Mouse (Mus musculus) heart, postnatal 10 days (tissue): ENCODE results near the gene Ephb2. TPM values are rescaled to one million over a fixed set of nuclear protein-coding genes. Genes with fewer than 3 reads are reported as not detected.
A peak's percentile ranks its signal among the peaks of the same experiment; 100 is the strongest.

Experiments
- DNase-seq, 2 experiments: peaks; one replicate each; pipeline ENCODE4 v3.0.0; 2021
- intact Hi-C: fragments of 180-260 bp; cut with DNase I; formaldehyde crosslinking; loops from one replicate; pipeline ENCODE4 v1.15.1; 2025
- microRNA-seq, 2 experiments: library from miRNA; unstranded; fragments of <30 nt; microRNA quantifications; one replicate each; pipeline ENCODE4 v1.2.0; 2022
- total RNA-seq, 2 experiments: library from RNA; stranded (reverse); gene quantifications; 2 replicates each; pipeline ENCODE4 v1.2.3; 2021

Gene Ephb2
- total RNA-seq, 2 experiments from 2014 or later, result 1.3 to 1.4 TPM

DNA sequence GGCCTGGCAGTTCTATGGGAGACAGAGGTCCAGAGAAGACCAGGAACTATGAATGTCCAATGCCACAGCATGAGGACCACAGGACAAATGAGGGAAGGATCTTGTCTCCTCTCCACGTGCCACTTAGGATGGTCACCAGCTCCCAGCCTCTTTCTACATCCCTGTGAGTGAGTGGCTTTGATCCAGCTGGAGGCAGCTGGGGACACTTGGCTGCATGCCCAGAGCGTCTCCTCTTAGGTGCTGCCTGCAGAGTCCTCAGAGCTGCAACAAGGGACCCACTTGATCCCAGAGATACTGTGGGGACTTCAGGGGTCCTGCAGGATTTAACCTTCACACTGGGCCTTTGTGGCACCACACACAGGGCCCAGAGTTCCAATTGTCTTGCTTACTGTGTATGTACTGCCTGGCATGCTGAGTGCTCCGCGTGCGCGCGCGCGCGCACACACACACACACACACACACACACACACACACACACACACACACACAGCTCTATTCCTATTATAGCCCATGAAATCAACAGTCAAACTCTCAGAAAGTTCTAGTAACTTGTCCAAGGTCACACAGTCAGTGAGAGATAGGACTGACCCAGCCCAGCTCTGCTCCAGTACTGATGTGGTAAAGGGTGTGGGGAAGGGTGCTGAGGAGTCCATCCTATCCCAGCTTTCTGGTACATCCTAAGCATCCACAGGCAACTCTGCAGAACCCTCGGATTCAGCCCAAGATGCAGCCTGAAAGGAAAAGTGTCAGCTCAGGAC lies 204.4 kb downstream of the Ephb2 start:
- peak; percentile 77 to 81 for DNase-seq
- intact Hi-C loops, result no loop called here

DNA sequence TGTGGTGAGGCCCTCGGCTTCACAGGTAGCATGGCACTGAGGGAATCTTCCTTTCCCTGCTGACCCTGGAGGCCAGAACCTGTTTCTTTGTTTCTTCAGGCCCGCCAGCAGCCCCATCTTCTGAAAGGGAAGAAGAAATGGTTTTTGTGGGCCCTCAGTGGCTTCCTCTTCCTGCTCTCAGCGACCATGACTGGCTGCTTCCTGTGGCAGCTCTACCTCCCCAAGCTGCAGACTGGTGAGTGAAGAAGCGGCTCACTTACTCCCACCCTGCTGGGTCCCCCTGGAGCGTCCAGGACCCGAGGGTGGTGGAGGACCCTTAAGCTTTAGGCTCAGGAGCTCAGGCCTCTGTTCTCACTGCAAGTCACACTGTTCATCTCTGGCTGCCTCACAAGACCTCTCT lies 209.2 kb downstream of the Ephb2 start:
- no peak for DNase-seq
- intact Hi-C loops, result loop anchor here (10.0 kb wide), 1 partner anchor 372 kb away; no protein-coding TSS in a partner anchor

DNA sequence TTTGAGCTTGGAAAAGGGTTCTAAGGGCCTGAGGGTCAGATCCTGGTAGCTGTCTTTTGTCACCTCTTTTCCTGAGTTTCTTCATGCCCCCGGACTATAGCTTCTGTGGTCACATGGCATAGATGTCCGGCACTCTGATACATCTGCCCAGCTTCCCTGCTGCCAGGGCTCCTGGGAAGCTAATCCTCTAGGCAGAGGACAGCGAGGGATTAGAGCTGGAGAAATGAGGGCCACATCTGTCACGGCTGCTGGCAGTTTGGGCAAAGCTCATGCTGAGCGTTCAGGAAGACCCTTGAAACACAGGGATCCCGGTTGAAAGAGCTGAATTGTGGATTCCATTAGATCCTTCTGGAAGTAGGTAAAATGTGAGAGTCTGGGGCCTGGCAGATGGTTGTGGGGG lies 213.4 kb downstream of the Ephb2 start, which contains the start of gene Lactbl1:
Gene Lactbl1 (plus strand): TSS at position 234 of the 400 bp plus-strand sequence.
- intact Hi-C loops, result loop anchor here (1.0 to 10.0 kb wide), 3 partner anchors 168 to 368 kb away; no protein-coding TSS in a partner anchor
- DNase-seq, result no peak

DNA sequence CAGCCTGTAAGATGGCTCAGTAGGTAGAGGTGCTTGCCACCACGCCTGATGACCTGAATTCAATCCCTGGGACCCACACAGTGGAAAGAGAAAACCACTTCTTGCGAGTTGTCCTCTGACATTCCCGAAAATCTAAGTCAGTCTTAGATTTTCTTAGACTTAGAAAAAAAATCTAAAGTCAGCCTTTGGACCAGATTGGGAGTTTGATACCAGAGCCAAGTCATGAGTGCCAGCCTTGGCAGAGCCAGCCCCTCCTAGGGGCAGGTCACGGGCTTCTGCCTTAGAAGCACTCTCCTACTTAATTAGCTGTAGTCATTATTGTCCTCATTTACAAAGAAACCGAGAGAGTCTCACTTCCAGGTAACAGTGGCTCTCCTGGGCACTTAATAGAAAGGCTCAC lies 213.8 kb downstream of the Ephb2 start:
- intact Hi-C loops, result loop anchor here (1.0 to 10.0 kb wide), 5 partner anchors 95 to 367 kb away; no protein-coding TSS in a partner anchor
- no peak for DNase-seq

DNA sequence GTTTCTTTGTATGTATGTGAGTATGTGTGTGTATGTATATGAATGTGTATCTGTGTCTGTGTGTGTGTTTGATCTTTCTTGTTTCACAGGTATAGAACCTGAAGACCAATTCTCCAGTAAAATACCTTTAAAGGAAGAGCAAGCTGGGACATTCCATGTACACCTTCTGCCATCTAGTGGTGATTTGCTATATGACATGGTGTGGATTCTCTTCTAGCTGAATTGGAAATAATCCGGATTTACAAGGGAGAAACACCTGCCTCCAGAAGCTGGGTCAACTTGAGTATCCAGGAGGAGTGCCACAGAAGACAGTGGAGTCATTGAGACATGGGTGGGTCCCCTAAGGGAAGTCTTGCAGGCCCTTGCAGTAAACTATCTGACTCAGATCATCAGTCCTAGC lies 214.5 kb downstream of the Ephb2 start:
- intact Hi-C loops, result loop anchor here (1.0 to 10.0 kb wide), 4 partner anchors 95 to 367 kb away; no protein-coding TSS in a partner anchor
- DNase-seq, result peak; percentile 55 to 74

DNA sequence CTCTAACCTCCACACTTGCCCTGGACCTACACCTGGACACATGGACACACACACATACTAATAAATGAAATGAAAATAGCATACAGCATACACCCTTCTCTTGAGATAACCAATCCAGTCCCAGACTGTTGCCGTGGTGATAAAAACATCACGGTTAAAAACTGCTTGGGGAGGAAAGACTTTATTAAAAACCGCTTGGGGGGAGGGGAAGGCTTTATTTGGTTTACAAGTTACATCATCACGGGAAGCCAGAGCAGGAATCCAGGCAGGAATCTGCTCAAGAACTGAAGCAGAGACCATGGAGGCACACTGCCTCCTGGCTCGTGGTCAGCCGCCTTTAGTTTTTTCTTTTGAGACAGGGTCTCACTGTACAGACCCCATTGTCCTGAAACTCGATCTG lies 222.1 kb downstream of the Ephb2 start:
- DNase-seq, result no peak
- intact Hi-C loops, result no loop called here

DNA sequence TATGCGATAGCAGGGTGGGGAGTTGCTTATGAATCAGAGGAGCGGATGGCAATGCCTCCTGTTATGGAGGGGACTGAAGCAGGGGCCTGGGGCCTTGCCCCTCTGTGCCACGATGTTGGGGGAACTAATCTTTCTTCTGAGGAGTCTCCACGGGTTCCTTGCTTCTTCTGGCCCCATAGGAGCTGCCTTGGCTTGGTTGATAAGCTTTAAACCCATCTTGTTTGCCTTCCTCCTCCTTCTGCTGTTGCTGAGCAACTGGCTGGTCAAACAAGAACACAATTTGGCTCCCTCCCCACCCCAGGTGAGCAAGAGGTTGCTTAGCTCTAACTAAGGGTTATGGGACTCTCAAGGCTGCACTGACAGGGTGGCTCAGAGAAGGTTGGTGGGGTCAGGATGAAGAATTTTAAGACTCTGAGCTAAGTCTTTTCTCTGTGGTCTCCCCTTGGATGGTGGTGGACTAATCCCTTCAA lies 225.4 kb downstream of the Ephb2 start, which contains the start of gene Tex46:
Gene Tex46 (plus strand): TSS at position 51 of the 470 bp plus-strand sequence.
- intact Hi-C loops, result no loop called here
- no peak for DNase-seq

DNA sequence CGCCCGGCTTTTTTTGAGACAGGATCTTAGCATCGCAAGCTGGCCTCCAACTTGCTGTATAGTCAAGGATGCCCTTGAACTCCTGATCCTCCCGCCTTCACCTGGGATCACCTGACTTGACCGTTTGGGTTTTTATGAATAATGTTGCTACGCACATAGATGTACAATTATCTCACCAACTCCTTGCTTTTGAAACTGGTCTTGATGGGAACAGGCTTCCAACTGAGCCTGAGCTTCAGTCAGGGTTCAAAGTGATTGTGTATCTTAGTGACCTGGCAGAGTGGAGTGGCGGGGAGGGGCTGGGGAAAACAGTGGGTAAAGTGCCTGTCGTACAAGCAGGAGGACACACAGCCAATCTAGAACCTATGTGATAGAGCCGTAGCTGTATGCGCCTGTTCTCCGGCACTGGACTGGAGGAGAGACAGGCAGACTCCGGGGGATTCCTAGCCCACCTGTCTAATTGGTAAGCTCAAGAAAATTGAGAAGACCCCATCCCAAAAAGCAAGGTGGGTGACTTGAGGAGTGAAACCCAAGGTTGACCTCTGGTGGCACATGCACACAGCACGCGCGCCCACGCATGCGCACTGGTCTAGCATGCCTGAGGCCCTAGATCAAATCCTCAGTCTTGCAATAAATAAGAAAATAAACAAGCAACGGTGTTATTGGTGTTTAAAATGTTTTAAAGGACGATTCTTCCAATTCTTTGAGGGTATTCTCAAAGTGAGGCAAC lies 229.9 kb downstream of the Ephb2 start:
- intact Hi-C loops, result loop anchor here (10.0 kb wide), 1 partner anchor 551 kb away; the partner anchor contains the start of gene Rpl11

DNA sequence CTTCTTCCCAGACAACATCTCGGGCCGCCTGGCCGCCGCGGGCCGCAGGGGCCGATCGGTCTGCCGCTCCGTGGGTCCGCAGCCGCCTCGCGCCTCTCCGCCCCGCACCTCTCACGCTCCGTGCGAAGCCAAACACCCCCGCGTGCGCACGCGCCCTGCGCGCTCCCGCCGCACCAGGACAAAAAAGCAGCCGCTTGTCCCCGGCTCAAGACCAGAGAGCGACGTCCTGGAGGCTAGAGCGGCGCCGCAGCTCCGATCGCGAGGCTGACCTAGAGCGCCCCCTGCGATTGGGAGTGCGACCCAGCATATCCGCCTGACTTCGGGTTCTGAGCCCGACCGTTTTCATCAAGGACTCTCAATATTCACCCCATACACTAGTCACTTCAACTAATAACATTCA lies 233.2 kb downstream of the Ephb2 start, which contains the start of gene Kdm1a:
Gene Kdm1a (minus strand): TSS at position 156 of the 400 bp plus-strand sequence.
- DNase-seq, result peak; percentile 96 to 98
- intact Hi-C loops, result loop anchor here (1.0 to 10.0 kb wide), 3 partner anchors 76 to 548 kb away; partner anchors contain the start of gene Rpl11

More for the DNA sequence above, 229.9 kb downstream of the Ephb2 start:
- no peak for DNase-seq

DNA sequence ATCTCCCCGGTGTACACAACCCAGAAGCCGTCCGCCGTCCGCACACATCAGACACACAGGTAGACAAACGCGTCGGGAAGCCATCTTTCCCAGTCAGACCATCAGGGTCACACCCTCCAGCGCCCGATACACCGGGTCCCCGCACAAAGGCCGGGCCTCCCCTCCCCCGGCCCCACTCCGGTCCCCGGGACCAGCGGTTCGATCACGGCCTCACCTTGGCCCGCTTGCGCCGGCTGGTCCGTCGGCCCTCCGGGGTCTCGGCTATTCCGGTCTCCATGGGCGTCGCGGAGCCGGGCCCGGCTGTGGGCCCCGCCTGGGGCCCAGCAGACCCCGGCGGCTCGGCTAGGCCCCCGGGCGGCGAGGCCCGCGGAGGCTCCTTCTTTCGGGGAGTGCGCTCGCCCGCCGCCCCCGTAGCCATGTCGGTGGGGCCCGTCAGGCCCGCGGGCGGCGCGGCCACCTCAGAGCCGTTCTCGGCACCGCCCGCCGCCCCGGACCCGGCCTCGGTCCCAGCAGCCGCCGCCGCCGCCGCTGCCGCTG lies 233.7 kb downstream of the Ephb2 start:
- intact Hi-C loops, result loop anchor here (1.0 to 10.0 kb wide), 3 partner anchors 76 to 547 kb away; partner anchors contain the start of gene Rpl11
- peak; percentile 62 to 65 for DNase-seq

DNA sequence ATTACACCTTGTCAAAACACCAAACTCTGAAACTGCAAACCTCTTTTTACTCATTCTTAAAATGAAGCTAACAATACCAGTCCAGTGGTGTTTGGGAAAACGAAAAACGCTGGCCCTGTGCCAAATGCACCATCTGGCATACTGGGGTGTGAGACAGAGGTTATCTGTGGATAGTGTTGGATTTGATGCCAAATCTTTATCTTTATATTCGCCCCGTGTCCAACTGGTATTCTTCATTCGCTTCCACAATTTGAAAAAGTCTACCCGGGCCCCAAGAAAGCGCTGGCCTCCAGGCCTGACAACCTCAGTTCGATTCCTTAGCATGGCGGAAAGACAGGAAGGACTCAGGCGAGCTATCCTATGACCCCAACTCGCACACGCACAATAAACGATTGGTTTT lies 234.3 kb downstream of the Ephb2 start:
- peak; percentile 54 to 78 for DNase-seq
- intact Hi-C loops, result loop anchor here (5.0 to 10.0 kb wide), 2 partner anchors 149 to 547 kb away; partner anchors contain the start of gene Rpl11

DNA sequence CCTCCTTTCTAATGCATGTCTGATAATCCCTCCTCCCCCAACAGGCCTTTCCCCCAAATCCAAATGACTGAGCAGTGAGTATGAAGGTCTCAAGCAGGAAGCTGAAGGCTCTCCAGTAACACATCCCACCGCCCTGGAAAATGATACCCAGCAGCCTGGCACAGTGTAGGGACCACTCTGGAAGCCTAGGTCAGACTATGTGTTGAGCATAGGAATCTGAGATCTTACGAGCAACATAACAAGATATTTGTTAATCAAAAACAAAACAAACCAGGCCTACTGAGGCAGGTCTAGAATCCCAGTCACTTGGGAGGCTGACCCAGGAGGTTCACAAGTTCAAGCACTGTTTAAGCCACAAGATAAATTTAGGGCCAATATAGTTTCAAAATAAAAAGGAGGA lies 235.3 kb downstream of the Ephb2 start:
- intact Hi-C loops, result loop anchor here (5.0 to 10.0 kb wide), 2 partner anchors 148 to 546 kb away; partner anchors contain the start of gene Rpl11
- no peak for DNase-seq

DNA sequence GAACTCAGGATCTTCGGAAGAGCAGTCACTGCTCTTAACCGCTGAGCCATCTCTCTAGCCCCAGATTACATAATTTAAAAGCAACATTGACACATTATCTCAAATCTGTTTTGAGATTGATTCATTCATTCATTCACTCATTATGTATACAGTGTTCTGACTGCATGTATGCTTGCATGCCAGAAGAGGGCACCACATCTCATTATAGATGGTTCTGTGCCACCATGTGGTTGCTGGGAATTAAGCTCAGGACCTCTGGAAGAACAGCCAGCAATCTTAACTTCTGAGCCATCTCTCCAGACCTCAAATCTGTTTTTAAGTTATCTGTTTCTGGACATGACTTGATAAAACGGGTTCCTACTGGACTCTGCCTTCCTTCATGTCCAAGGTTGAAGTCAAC lies 235.9 kb downstream of the Ephb2 start:
- DNase-seq, result no peak
- intact Hi-C loops, result loop anchor here (5.0 to 10.0 kb wide), 2 partner anchors 148 to 545 kb away; partner anchors contain the start of gene Rpl11

DNA sequence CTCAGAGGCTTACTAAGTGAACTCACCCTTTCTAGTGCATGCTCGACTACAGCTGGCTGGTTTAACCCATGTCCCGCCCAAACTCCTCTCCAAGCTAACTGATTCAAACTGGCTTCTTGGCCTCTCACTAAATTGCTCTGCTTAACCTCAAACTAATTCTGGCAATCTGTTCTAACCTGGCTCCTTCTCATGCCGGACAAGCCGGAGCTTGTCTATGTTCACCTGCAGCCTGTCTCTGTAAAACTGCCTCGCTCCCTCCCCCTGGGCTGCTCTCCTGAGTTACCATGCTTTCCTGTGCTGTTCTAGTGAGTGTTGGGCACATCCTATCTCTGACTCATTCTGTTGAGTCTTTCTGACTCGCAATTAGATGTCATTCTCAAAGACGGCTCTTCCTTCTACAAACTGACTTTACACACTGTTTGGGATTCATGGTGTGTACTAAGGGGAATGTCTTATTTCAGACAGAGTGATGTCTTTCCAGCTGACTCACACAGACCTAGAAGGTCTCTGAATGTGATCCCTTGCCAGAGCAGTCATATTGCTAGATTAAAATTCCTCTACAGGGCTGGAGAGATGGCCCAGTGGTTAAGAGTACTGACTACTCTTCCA lies 237.4 kb downstream of the Ephb2 start:
- intact Hi-C loops, result no loop called here
- no peak for DNase-seq

Small RNA genes lying within 50 kb of the gene (microRNA-seq; reads per million reads assigned to microRNA genes)
- gene Gm22180, result 0 reads per million in 2 experiments

Other genes with a start within 250 kb of the Ephb2 start
- 10 to 100 TPM; 42.9 to 52.6 TPM for gene Kdm1a, start 233.3 kb downstream of the Ephb2 start, total RNA-seq
- gene Tex46, start 225.6 kb downstream of the Ephb2 start, total RNA-seq, result not detected
- gene Lactbl1, start 213.4 kb downstream of the Ephb2 start, total RNA-seq, result not detected
- gene C1qb, start 50.2 kb upstream of the Ephb2 start, total RNA-seq, result 10 to 100 TPM; 26.0 to 28.3 TPM
- 10 to 100 TPM; 17.8 to 24.8 TPM for gene C1qc, start 57.1 kb upstream of the Ephb2 start, total RNA-seq
- 10 to 100 TPM; 25.2 to 28.0 TPM for gene C1qa, start 62.8 kb upstream of the Ephb2 start, total RNA-seq
- gene Epha8, start 120.8 kb upstream of the Ephb2 start, total RNA-seq, result not detected
- gene Zbtb40, start 212.8 kb upstream of the Ephb2 start, total RNA-seq, result 1 to 10 TPM; 6.2 to 9.0 TPM